Mouse (Mus musculus) left cerebral cortex, postnatal 36 days (tissue): Measurements from ENCODE around the gene Tmem273. TPM values are rescaled to one million over a fixed set of nuclear protein-coding genes. Genes with fewer than 3 reads are reported as not detected.

Experiments used
- DNase-seq, 2 experiments: peaks; one replicate each; pipeline ENCODE4 v3.0.0; 2021 to 2022; ENCODE audit warnings: low spot score in 2 of 2, mixed read lengths in 1 of 2
- intact Hi-C: fragments of 180-260 bp; cut with DNase I; formaldehyde crosslinking; loops from one replicate; pipeline ENCODE4 v1.15.1; 2025
- total RNA-seq, 2 experiments: library from RNA; stranded (reverse); gene quantifications; 2 replicates each; pipeline ENCODE4 v1.2.3; 2021

The Tmem273 gene
- total RNA-seq, 2 experiments from 2014 or later, result 0.61 to 0.76 TPM

- intact Hi-C loops, result no loop called here
- no peak for DNase-seq
These were observed 70.5 kb downstream of the Tmem273 start for GRCm38 (mm10) chr14:32856246-32856645.

GRCm38 (mm10) chr14:32856681-32857328 lies 71.0 kb downstream of the Tmem273 start, which contains the start of gene Vstm4:
TSS of gene Vstm4 (plus strand) at chr14:32856756.
- intact Hi-C loops, result no loop called here

GRCm38 (mm10) chr14:32858361-32858760 lies 72.6 kb downstream of the Tmem273 start:
- intact Hi-C loops, result no loop called here
- DNase-seq, result no peak

More at GRCm38 (mm10) chr14:32856681-32857328, 71.0 kb downstream of the Tmem273 start, which contains the start of gene Vstm4:
- DNase-seq, result peak; percentile 23 to 42

DNA sequence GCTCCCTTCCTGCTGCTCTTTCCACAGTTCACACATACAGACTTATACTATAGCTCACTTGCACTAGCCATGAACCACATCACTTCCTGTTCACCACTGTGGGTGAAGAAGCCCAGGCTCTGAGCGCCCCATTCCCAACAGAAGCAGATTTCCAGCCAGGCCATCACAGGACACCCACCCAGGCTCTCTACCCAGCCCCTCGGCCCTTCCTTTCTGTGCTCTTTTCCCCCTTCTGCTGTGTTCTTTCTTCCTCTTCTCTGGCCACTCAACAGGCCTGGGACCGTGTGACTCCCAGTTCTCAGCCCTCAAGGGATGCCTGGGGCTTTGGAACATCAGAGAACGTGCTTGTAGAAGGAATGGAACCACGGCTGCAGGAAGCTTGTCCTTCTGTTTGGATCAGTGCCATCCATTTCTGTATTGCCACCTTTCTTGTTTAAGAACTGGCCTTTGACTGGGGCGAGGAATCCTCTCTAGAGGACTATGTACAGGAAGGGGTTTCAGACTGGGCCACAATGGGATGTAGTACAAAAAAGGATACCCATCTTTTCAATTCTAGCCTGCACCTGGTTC lies 73.3 kb downstream of the Tmem273 start:
- no peak for DNase-seq
- intact Hi-C loops, result no loop called here

GRCm38 (mm10) chr14:32859831-32860569 lies 74.2 kb downstream of the Tmem273 start:
- intact Hi-C loops, result no loop called here
- no peak for DNase-seq

DNA sequence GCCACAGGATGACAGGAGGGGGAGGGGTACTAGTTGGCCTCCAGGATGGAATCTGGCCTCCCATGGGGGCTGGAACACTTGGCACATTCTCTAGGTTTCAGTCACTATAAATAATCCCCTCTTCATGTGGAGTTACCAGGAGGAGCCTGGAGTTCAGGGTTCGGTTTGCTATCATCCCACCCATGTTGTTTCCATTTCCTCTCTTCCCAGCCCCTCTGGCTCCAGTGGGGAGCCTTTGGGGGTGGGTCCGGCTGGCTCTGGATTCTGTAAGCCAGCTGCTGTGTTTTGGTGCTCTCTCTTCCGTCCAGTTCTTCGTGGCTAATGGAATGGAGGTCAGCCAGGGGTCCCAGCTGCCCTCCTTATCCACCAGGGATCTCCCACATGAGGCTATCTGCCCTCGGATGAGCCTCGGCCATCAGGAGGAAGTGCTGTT lies 75.4 kb downstream of the Tmem273 start:
- DNase-seq, result no peak
- intact Hi-C loops, result no loop called here

DNA sequence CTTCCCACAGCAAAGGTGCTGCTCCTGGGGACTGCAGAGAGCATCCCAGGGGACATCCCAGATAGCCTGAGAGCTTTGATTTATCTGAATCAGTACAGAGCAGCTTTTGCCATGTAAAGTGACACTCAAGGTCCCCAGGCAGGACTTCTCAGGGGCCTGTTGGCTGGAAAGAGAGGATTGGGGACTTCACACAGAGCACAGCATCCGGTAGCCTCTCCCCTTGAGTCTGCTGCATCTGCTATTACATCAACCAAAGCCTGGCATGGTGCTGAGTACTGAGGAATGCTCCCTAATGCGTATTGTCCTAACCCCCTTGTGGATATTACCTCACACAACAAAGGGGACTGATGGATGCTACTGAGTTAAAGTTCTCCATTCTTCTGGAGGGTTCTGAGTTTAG lies 75.9 kb downstream of the Tmem273 start:
- no peak for DNase-seq
- intact Hi-C loops, result no loop called here

GRCm38 (mm10) chr14:32865331-32865730 lies 79.6 kb downstream of the Tmem273 start:
- intact Hi-C loops, result no loop called here
- no peak for DNase-seq

Other genes with a start within 250 kb of the Tmem273 start
- gene Prrxl1, start 186.6 kb upstream of the Tmem273 start, total RNA-seq, result not detected
- under 1 TPM; 0.11 to 0.35 TPM for gene 3425401B19Rik, start 100.7 kb upstream of the Tmem273 start, total RNA-seq
- gene Fam170b, start 48.0 kb downstream of the Tmem273 start, total RNA-seq, result not detected
- 1 to 10 TPM; 3.1 to 4.5 TPM for gene Vstm4, start 70.8 kb downstream of the Tmem273 start, total RNA-seq
- gene Lrrc18, start 205.4 kb downstream of the Tmem273 start, total RNA-seq, result under 1 TPM; 0.37 to 0.43 TPM